Mouse (Mus musculus) left cerebral cortex, postnatal 10 days (tissue): Measurements from ENCODE around the gene Atxn1. TPM values are rescaled to one million over a fixed set of nuclear protein-coding genes. Genes with fewer than 3 reads are reported as not detected.
A peak's percentile ranks its signal among the peaks of the same experiment; 100 is the strongest.

Source experiments
- DNase-seq, 2 experiments: peaks; one replicate each; pipeline ENCODE4 v3.0.0; 2021 to 2022; ENCODE audit warnings: low spot score in 2 of 2, mixed read lengths in 1 of 2; ENCODE audit errors: extremely low spot score in 1 of 2
- intact Hi-C: fragments of 180-260 bp; cut with DNase I; formaldehyde crosslinking; loops from one replicate; pipeline ENCODE4 v1.15.1; 2025
- total RNA-seq, 2 experiments: library from RNA; stranded (reverse); gene quantifications; 2 replicates each; pipeline ENCODE4 v1.2.3; 2021

The Atxn1 gene
- total RNA-seq, 2 experiments from 2014 or later, result 149 to 152 TPM

DNA sequence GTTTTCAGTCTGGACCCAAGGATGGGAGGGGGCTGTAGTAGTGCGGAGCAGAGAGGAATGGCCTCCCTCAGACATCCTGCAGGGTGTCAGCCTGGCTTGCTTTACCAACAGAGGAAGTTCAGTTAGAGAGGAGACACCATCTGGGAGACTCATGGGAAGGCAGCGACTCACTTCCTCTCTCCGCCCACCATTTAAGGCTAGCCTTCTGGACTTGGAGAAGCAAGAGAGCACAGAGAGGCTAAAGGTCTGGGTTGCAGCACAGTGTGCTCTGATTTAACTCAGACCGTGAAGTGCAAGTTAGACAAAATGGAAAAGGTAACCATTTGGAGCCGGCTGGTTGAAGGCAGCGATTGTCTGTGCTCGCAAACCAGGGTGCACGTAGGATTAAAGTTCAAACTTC, 452.3 kb downstream of the Atxn1 start:
- peak in 1 of 2 experiments; percentile 55 for DNase-seq
- intact Hi-C loops, result no loop called here

- intact Hi-C loops, result no loop called here
- DNase-seq, result no peak
Observed at GRCm38 (mm10) chr13:45511706-45512435, 452.9 kb downstream of the Atxn1 start.

DNA sequence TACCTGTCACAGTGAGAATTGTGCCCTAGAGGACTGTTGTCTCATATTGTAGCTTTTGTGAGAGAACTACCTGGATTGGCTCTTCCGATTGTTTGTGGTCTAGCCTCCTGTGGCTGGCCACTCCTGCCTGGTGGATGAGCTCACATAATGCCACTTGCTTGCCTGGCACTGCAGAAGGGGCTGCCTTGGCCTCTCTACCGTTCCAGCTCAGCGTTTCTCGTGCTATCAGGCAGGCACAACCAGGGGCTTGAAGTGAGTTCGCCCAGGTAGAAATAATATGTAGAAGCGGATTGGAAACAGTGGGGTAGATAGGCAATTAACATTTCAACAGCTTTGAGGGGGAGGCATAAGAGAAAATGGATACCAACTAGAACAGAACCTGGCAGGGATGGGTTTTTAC, 455.4 kb downstream of the Atxn1 start:
- no peak for DNase-seq
- intact Hi-C loops, result no loop called here

- DNase-seq, result peak; percentile 64 to 76
- intact Hi-C loops, result no loop called here
Observed at GRCm38 (mm10) chr13:45508495-45508894, 456.3 kb downstream of the Atxn1 start.

GRCm38 (mm10) chr13:45507274-45508229, 457.3 kb downstream of the Atxn1 start, which contains the start of gene Gmpr:
Gene Gmpr, plus strand, starts transcription at chr13:45507444.
- peak; percentile 67 to 89 for DNase-seq
- intact Hi-C loops, result no loop called here

DNA sequence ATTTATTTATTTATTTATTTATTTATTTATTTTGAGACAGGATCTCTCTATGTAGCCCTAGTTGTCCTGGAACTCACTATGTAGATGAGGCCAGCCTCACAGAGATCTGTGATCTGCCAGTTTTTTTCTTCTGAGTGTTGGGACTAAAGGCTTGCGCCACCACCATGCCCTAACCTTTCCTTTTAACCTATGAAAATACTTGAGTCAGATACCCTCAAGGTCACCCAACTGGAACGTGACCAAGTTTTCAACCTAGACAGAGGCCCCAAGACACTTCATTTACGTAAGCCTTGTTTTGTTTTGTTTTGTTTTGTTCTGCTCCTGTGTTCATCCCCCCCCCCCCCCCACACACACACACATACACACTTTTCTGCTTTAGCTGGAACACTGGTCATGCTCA, 459.3 kb downstream of the Atxn1 start:
- intact Hi-C loops, result no loop called here
- DNase-seq, result no peak

- no peak for DNase-seq
- intact Hi-C loops, result no loop called here
Observed at GRCm38 (mm10) chr13:45502791-45503190, 462.0 kb downstream of the Atxn1 start.

GRCm38 (mm10) chr13:45499906-45500305, 464.9 kb downstream of the Atxn1 start:
- DNase-seq, result no peak

More at GRCm38 (mm10) chr13:45499906-45500305, 464.9 kb downstream of the Atxn1 start:
- intact Hi-C loops, result no loop called here
